In the genomic region with DNA sequence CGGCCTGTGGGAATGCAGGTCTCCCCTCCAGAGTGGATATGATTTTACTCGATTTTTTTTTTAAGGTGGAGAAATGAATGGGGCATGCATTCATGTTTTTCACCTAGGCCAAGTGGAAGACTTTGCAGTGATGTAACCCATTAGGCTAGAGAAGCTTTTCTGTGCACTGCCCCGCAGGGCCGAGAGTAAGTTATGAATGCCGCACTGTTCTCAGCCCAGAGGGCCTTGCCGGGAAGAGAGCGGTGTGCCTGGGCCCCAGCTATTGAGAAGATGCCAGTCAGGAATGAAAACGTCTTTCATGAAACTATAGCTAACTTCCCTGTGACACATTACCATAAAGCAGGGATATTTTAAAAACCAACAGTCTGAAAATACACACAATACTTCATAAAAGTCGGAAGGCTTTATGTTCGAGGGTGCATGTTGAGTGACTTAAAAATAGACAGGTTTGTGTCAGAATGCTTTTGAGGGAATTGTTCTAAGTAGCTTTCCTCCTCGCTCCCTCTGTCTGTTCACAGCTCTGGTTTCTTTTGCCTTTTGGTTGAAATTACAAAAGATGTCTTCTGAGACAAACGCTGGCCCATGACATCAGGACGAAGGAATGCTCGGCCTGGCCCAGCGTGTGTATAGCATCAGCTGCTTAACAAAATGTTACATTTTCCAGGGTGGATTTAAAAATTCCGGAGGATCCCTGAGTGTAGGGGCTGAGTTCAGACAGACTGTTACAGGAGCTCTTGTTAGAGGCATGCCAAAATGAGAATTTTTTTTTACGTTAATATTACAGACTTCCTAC, we compare ENCODE assay signal across 10 mouse cellular contexts. TPM values are rescaled to one million over a fixed set of nuclear protein-coding genes. Genes with fewer than 3 reads are reported as not detected.
DNase-seq lines count a peak whose midpoint lies in the region; ATAC-seq and TF ChIP-seq lines count a peak whose summit lies in the region.
"Had no signal": no experiment of that assay in that cellular context is flagged by ENCODE, and none has a peak within 500 bp of the region (broad histone marks: within the 10 kb centered on the region; RNA-seq: fewer than 3 reads in every experiment).

No protein-coding gene starts in this region.

- DNase-seq in heart, adult 11 months, result peak; percentile 75
- no peak for DNase-seq in heart, postnatal 25 days (ENCODE audit: low spot score)
- DNase-seq in heart, postnatal 4 days, result peak; percentile 39
- peak; percentile 76 for DNase-seq in midbrain, embryonic 14.5 days
- no peak for DNase-seq in adrenal gland, postnatal 4 days (ENCODE audit: low spot score in 2 of 2)

- no peak for TF ChIP-seq POLR2A in cortical plate, adult 2 months (IDR thresholded peaks at IDR 0.05; ENCODE audit: extremely low read depth, insufficient read depth, low read length)

- no peak for TF ChIP-seq CTCF in cortical plate, adult 2 months (IDR thresholded peaks at IDR 0.05; ENCODE audit: extremely low read depth, insufficient read depth, low read length)

- H3K27ac ChIP-seq in cortical plate, adult 2 months (ENCODE audit: insufficient read depth, low read length), result peak overlapping the region; percentile 48; the same call in 1 of the 2 replicates
- H3K27ac ChIP-seq in midbrain, embryonic 14.5 days (replicated peaks; ENCODE audit: low read depth, low read length), result peak overlapping the region; percentile 66
- no peak overlapping the region for H3K27ac ChIP-seq in kidney, embryonic 15.5 days
- no peak overlapping the region for H3K27ac ChIP-seq in kidney, embryonic 16.5 days (ENCODE audit: low read length)
- H3K27ac ChIP-seq: liver, embryonic 15.5 days had no signal

- intact Hi-C loops in heart, postnatal 25 days (cut with DNase I), result no loop called here

- no peaks in the 10 kb centered on the region for H3K4me1 ChIP-seq in cortical plate, adult 2 months (ENCODE audit: control insufficient read depth, insufficient read depth, low read length)
- H3K4me1 ChIP-seq in midbrain, embryonic 14.5 days (ENCODE audit: control insufficient read depth, insufficient read depth, low read length), result peaks cover 26% of the 10 kb centered on the region; the same call in 1 of the 2 replicates
- 0 out of 2 replicates have a peak, but pooled peaks cover 3% of the 10 kb centered on the region for H3K4me1 ChIP-seq in kidney, embryonic 15.5 days
- H3K4me1 ChIP-seq in kidney, embryonic 16.5 days (ENCODE audit: insufficient read depth, low read length), result peaks cover 6% of the 10 kb centered on the region; the same call in 1 of the 2 replicates
- H3K4me1 ChIP-seq: liver, embryonic 15.5 days had no signal

- H3K9ac ChIP-seq in midbrain, embryonic 14.5 days (replicated peaks; ENCODE audit: low read length), result no peak overlapping the region
- H3K9ac ChIP-seq in kidney, embryonic 15.5 days, result no peak overlapping the region
- H3K9ac ChIP-seq in kidney, embryonic 16.5 days (replicated peaks; ENCODE audit: low read length), result no peak overlapping the region
- H3K9ac ChIP-seq: liver, embryonic 15.5 days had no signal

- no peaks in the 10 kb centered on the region for H3K27me3 ChIP-seq in midbrain, embryonic 14.5 days (ENCODE audit: control insufficient read depth, insufficient read depth, low read length)
- no peaks in the 10 kb centered on the region for H3K27me3 ChIP-seq in kidney, embryonic 15.5 days
- H3K27me3 ChIP-seq in kidney, embryonic 16.5 days (ENCODE audit: insufficient read depth, low read length), result no peaks in the 10 kb centered on the region
- H3K27me3 ChIP-seq: liver, embryonic 15.5 days had no signal

- H3K9me3 ChIP-seq in midbrain, embryonic 14.5 days (ENCODE audit: control insufficient read depth, low read length), result no peaks in the 10 kb centered on the region
- H3K9me3 ChIP-seq in kidney, embryonic 15.5 days (replicated peaks), result no peaks in the 10 kb centered on the region
- H3K9me3 ChIP-seq in kidney, embryonic 16.5 days (ENCODE audit: low read length), result no peaks in the 10 kb centered on the region
- H3K9me3 ChIP-seq: liver, embryonic 15.5 days had no signal

- no peak overlapping the region for H3K4me3 ChIP-seq in cortical plate, adult 2 months (ENCODE audit: insufficient read depth, low read length)
- H3K4me3 ChIP-seq in midbrain, embryonic 14.5 days (replicated peaks; ENCODE audit: low read depth, low read length), result no peak overlapping the region
- no peak overlapping the region for H3K4me3 ChIP-seq in kidney, embryonic 15.5 days (replicated peaks)
- no peak overlapping the region for H3K4me3 ChIP-seq in kidney, embryonic 16.5 days (ENCODE audit: low read length)
- H3K4me3 ChIP-seq: liver, embryonic 15.5 days had no signal

- H3K36me3 ChIP-seq in midbrain, embryonic 14.5 days (ENCODE audit: control insufficient read depth, insufficient read depth, low read length), result no peaks in the 10 kb centered on the region
- no peaks in the 10 kb centered on the region for H3K36me3 ChIP-seq in kidney, embryonic 15.5 days
- no peaks in the 10 kb centered on the region for H3K36me3 ChIP-seq in kidney, embryonic 16.5 days (ENCODE audit: insufficient read depth, low read length)
- H3K36me3 ChIP-seq: liver, embryonic 15.5 days had no signal

- peak; percentile 87 for ATAC-seq in midbrain, embryonic 14.5 days (ENCODE audit: low FRiP score, low TSS enrichment)
- ATAC-seq in kidney, embryonic 15.5 days (replicated peaks; ENCODE audit: low FRiP score), result no peak
- no peak for ATAC-seq in kidney, embryonic 16.5 days (ENCODE audit: low FRiP score, low TSS enrichment)

- 8% methylated on average over 17 of the region's 17 CpGs for WGBS in midbrain, embryonic 14.5 days
- 68% methylated on average over 17 of the region's 17 CpGs for WGBS in kidney, embryonic 15.5 days
- WGBS in kidney, embryonic 16.5 days, result 71% methylated on average over 17 of the region's 17 CpGs

- peak overlapping the region; percentile 31 for H3K4me2 ChIP-seq in midbrain, embryonic 14.5 days (ENCODE audit: low read length)
- H3K4me2 ChIP-seq in kidney, embryonic 15.5 days, result no peak overlapping the region
- H3K4me2 ChIP-seq in kidney, embryonic 16.5 days (replicated peaks; ENCODE audit: low read depth, low read length), result no peak overlapping the region
- H3K4me2 ChIP-seq: liver, embryonic 15.5 days had no signal

RNA-seq across cellular contexts. Expression of a gene that starts 44.2 kb away (rescaled TPM):
- total RNA-seq in heart, postnatal 25 days (2021), result 1 to 10 TPM in 1 of 2 experiments, under 1 TPM in 1; 0.18 to 1.5 TPM
- polyA plus RNA-seq in cortical plate, adult 2 months (2012; rRNA removed), result 7.9 and 8.6 TPM in 2 replicates
- 1 to 10 TPM; 2.4 to 3.2 TPM for total RNA-seq in heart, postnatal 4 days (2021)
- polyA plus RNA-seq in midbrain, embryonic 14.5 days (2014; fragmentation: Nextera tagmentation; extraction: Ambion mirVana), result 34.0 and 39.8 TPM in 2 replicates
- polyA plus RNA-seq in kidney, embryonic 15.5 days (2015; fragmentation: Nextera tagmentation; extraction: Ambion mirVana), result 0.96 and 1.1 TPM in 2 replicates
- polyA plus RNA-seq in kidney, embryonic 16.5 days (2015; fragmentation: Nextera tagmentation; extraction: Ambion mirVana), result 0.92 and 2.1 TPM in 2 replicates
- 1 to 10 TPM; 3.4 to 5.0 TPM for total RNA-seq in adrenal gland, postnatal 4 days (2021)
- total RNA-seq: common myeloid progenitor, adult 5-6 weeks had no signal

Comparison
In these comparisons a context has a peak if more than half of its experiments do, and no peak if none do; other contexts are left out.
1. DNase-seq: peak in heart, adult 11 months (single experiment), heart, postnatal 4 days (single experiment) and midbrain, embryonic 14.5 days (single experiment); none in heart, postnatal 25 days (single experiment) and adrenal gland, postnatal 4 days (0 of 2).
2. H3K27ac ChIP-seq: peak in cortical plate, adult 2 months (single experiment) and midbrain, embryonic 14.5 days (single experiment); none in kidney, embryonic 15.5 days (single experiment) and kidney, embryonic 16.5 days (single experiment).